ENCODE assay signal across 8 mouse cellular contexts in the genomic region with DNA sequence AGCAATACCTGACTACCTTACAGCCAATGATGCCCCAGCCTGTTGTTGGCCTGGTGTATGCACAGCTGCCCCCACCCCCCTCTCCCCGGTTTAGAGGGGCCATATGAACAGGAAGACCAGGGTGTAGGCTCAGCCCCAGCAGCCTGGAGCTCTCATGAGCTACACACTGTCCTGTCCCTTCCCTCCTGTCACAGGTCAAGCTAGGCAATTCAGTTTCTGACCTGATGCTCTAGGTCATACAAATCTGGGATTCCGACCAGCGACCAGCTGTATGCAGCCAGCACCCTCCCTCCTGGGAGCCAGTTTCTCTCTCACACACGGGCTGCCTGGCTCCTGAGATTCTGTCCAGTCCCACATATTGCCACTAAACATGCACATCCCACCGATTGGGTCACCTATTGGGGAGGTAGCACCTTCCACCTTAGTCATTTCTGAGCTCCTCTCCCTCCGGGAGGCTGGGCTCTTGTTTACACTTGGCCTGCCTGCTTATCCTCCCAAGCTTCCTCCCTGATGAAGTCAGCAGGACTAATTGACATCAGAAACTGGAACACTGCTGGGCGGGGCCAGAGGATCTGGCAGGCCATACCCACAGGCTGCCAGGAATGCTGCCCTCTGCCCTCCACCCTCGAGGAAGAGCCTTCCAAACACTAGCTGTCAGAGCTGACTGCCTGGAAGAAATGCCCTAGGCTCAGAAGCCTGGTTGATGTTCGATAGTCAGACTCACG. TPM values are rescaled to one million over a fixed set of nuclear protein-coding genes. Genes with fewer than 3 reads are reported as not detected.
DNase-seq lines count a peak whose midpoint lies in the region; ATAC-seq lines count a peak whose summit lies in the region.

No protein-coding gene starts in this region.

- no peaks in the 10 kb centered on the region for H3K27me3 ChIP-seq in heart, embryonic 16.5 days (ENCODE audit: control insufficient read depth, insufficient read depth, low read length)

- peak; percentile 60 to 85 for DNase-seq in urinary bladder, adult 18-20 months (ENCODE audit: low spot score in 2 of 2)
- DNase-seq in urinary bladder, postnatal 10 days (ENCODE audit: low spot score), result no peak
- peak; percentile 70 to 73 for DNase-seq in cerebellum, postnatal 14 days
- DNase-seq in kidney, postnatal 36 days, result peak; percentile 96 to 98
- no peak for DNase-seq in T-cell, adult 2 months (ENCODE audit: low spot score)
- DNase-seq in spleen, postnatal 4 days (ENCODE audit: low spot score in 2 of 2), result no peak

- no peak overlapping the region for H3K4me3 ChIP-seq in heart, embryonic 16.5 days (ENCODE audit: low read length)
- H3K4me3 ChIP-seq in macrophage (ENCODE audit: inconsistent target), result no peak overlapping the region

- H3K79me2 ChIP-seq in macrophage (ENCODE audit: inconsistent target), result peaks cover 48% of the 10 kb centered on the region

- peak overlapping the region; percentile 66 for H3K27ac ChIP-seq in heart, embryonic 16.5 days (ENCODE audit: low read length)
- H3K27ac ChIP-seq in macrophage, result peak overlapping the region; percentile 65

- ATAC-seq in heart, embryonic 16.5 days (replicated peaks; ENCODE audit: extremely low read depth, insufficient read depth, low FRiP score), result peak; percentile 38

- WGBS in heart, embryonic 16.5 days, result 34% methylated on average over 10 of the region's 10 CpGs
- 68% methylated on average over 10 of the region's 10 CpGs for WGBS in macrophage (ENCODE audit: missing documents)

- no peak overlapping the region for H3K4me2 ChIP-seq in heart, embryonic 16.5 days (ENCODE audit: low read depth, low read length)

- no peaks in the 10 kb centered on the region for H3K9me3 ChIP-seq in heart, embryonic 16.5 days (replicated peaks; ENCODE audit: control insufficient read depth, low read length)

- H3K36me3 ChIP-seq in heart, embryonic 16.5 days (ENCODE audit: control insufficient read depth, insufficient read depth), result no peaks in the 10 kb centered on the region
- H3K36me3 ChIP-seq in macrophage (ENCODE audit: inconsistent target), result no peaks in the 10 kb centered on the region

- peak overlapping the region; percentile 35 for H3K9ac ChIP-seq in heart, embryonic 16.5 days (ENCODE audit: low read length)

- H3K4me1 ChIP-seq in heart, embryonic 16.5 days (ENCODE audit: control insufficient read depth, insufficient read depth, low read length), result peaks cover 32% of the 10 kb centered on the region

RNA-seq across cellular contexts. Expression of a gene that starts 3.0 kb away (rescaled TPM):
- polyA plus RNA-seq in heart, embryonic 16.5 days (2015; fragmentation: Nextera tagmentation; extraction: Ambion mirVana), result 18.7 and 19.3 TPM in 2 replicates
- total RNA-seq in macrophage (2018; cell fraction: chromatin; rRNA removed), result 100 to 1,000 TPM in 22 of 26 experiments, 10 to 100 TPM in 4; 29.9 to 512 (median 265) TPM
- 100 to 1,000 TPM in 23 of 26 experiments, 10 to 100 TPM in 3; 62.0 to 216 (median 136) TPM for total RNA-seq in macrophage (2018; cell fraction: cytosol; rRNA removed)
- total RNA-seq in macrophage (2018; cell fraction: nucleus; rRNA removed), result 100 to 1,000 TPM in 22 of 26 experiments, 10 to 100 TPM in 4; 50.0 to 412 (median 210) TPM
- polyA plus RNA-seq in macrophage (2018), result 118 to 148 TPM (median 141 TPM) in 3 replicates

RNA-seq across cellular contexts. Expression of a gene that starts 25.4 kb away (rescaled TPM):
- 11.5 and 12.6 TPM in 2 replicates for polyA plus RNA-seq in heart, embryonic 16.5 days (2015; fragmentation: Nextera tagmentation; extraction: Ambion mirVana)
- 100 to 1,000 TPM in 22 of 26 experiments, 10 to 100 TPM in 4; 49.2 to 243 (median 149) TPM for total RNA-seq in macrophage (2018; cell fraction: chromatin; rRNA removed)
- total RNA-seq in macrophage (2018; cell fraction: cytosol; rRNA removed), result 10 to 100 TPM; 47.8 to 85.0 (median 62.8) TPM
- 100 to 1,000 TPM in 11 of 26 experiments, 10 to 100 TPM in 15; 41.2 to 234 (median 79.2) TPM for total RNA-seq in macrophage (2018; cell fraction: nucleus; rRNA removed)
- polyA plus RNA-seq in macrophage (2018), result 49.5 to 60.9 TPM (median 57.9 TPM) in 3 replicates

Comparison
In these comparisons a context has a peak if more than half of its experiments do, and no peak if none do; other contexts are left out.
1. DNase-seq: peak in urinary bladder, adult 18-20 months (2 of 2), cerebellum, postnatal 14 days (2 of 2) and kidney, postnatal 36 days (2 of 2); none in urinary bladder, postnatal 10 days (single experiment), T-cell, adult 2 months (single experiment) and spleen, postnatal 4 days (0 of 2).